Mouse (Mus musculus) CD4-positive, CD25-positive, alpha-beta regulatory T cell, adult 4 months (primary cell): ENCODE data around the gene Tmem221. TPM values are rescaled to one million over a fixed set of nuclear protein-coding genes. Genes with fewer than 3 reads are reported as not detected.

Experiments
- ATAC-seq: one replicate; pipeline ENCODE4 v1.8.0; 2017
- polyA plus RNA-seq, 2 experiments: library from polyadenylated mRNA; unstranded; fragments of 100-300 nt; shearing (Covaris generic); gene quantifications; one replicate each; pipeline ENCODE4 v1.2.1; 2017

Tmem221 gene
- polyA plus RNA-seq, 2 experiments from 2014 or later, result 0.79 TPM; not detected in 1

DNA sequence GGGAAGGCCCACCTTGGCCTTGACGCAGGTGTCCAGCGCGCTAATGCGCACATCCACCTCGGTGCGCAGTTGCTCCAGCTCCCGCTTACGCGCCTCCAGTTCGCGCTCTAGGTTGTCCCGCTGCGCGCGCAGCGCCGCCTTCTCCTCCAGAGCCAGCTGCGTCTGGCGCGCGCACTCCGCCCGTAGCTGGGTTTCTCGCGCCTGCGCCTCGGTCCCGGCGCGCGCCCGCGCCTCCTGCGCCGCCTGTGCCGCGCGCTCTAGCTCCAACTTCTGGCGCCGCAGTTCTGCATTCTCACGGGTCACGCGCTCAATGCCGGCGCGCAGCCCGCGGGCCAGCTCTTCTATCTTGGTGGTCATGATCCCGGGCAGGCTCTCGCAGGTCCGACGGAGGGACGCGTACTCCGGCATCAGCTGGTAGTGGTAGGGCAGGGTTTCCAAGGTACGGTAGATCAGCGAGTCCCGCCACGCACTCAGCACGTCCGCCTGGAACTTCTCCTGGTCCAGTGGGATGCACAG lies 51.0 kb downstream of the Tmem221 start:
- ATAC-seq, result no peak

DNA sequence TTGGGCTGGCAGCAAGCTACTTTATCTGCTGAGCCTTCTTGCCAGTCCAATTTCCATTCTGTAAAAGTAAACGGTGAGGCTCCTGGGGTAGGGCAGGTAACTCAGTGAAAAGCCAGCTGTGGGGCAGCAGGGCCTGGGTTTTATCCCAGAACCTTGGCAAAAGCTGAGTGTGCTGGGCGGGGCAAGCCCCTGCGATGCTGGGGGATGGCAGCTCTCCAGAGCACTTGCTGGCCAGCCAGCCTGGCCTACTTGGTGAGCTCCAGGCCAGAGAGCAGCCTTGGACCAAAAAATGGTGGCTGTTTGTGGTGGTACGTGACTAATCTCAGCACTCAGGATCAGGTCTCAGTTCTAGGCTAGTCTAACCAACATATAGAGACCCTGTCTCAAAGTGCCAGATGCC lies 52.7 kb downstream of the Tmem221 start:
- no peak for ATAC-seq

DNA sequence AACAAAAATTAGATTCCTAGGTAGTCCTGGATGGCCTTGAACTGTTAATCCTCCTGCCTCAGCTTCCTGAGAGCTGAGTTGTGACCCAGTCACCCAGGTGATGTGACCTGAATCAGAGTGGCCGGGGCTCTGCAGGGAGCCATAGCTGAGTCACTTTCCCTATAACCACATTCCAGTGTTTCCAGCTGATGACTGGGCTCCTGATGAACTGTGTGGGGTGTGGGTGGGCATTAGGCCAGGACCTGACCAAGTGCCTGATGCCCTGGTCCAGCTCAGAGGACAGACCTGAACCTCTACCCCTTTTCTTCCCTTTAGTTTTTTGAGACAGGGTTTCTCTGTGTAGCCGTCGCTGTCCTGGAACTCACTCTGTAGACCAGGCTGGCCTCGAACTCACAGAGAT lies 53.3 kb downstream of the Tmem221 start:
- no peak for ATAC-seq

DNA sequence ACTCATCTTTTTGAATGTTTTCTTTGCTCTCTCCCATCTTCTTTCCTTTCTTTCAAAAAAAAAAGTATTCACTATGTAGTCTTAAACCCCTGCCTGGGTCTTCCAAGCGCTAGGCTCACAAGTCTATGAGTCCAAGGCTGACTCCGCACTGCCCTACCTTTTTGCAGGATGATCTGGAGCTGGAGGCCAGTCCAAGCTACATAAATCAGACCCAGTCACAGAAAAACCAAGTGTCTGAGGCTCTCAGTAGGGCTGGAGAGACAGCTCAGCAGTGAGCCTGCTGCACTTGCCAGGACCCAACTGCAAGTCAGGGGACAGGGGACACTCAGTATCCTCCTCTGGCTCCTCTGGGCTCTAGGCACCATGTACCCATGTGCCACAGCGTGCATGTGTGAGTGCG lies 54.3 kb downstream of the Tmem221 start:
- no peak for ATAC-seq

Other genes starting within 250 kb of the Tmem221 start
- gene Use1, start 192.0 kb downstream of the Tmem221 start, polyA plus RNA-seq, result 100 to 1,000 TPM; 292 to 321 TPM
- 1 to 10 TPM; 3.9 to 4.1 TPM for gene Ocel1, start 187.6 kb downstream of the Tmem221 start, polyA plus RNA-seq
- under 1 TPM in 1 of 2 experiments, not detected in 1; 0.36 TPM for gene Nr2f6, start 176.9 kb downstream of the Tmem221 start, polyA plus RNA-seq
- gene Ushbp1, start 163.1 kb downstream of the Tmem221 start, polyA plus RNA-seq, result not detected
- gene Babam1, start 162.0 kb downstream of the Tmem221 start, polyA plus RNA-seq, result 10 to 100 TPM; 54.6 to 55.8 TPM
- gene Ankle1, start 152.9 kb downstream of the Tmem221 start, polyA plus RNA-seq, result 1 to 10 TPM in 1 of 2 experiments, under 1 TPM in 1; 0.20 to 1.6 TPM
- 10 to 100 TPM; 16.3 to 19.5 TPM for gene Abhd8, start 95.2 kb downstream of the Tmem221 start, polyA plus RNA-seq
- gene Mrpl34, start 93.9 kb downstream of the Tmem221 start, polyA plus RNA-seq, result 10 to 100 TPM; 65.1 to 82.9 TPM
- gene Dda1, start 89.7 kb downstream of the Tmem221 start, polyA plus RNA-seq, result 10 to 100 TPM; 22.5 to 22.7 TPM
- under 1 TPM in 1 of 2 experiments, not detected in 1; 0.20 TPM for gene Ano8, start 72.9 kb downstream of the Tmem221 start, polyA plus RNA-seq
- 1 to 10 TPM; 2.9 to 3.1 TPM for gene Gtpbp3, start 70.8 kb downstream of the Tmem221 start, polyA plus RNA-seq
- gene Plvap, start 47.1 kb downstream of the Tmem221 start, polyA plus RNA-seq, result not detected
- not detected for gene Ccdc194, start 33.2 kb downstream of the Tmem221 start, polyA plus RNA-seq
- 100 to 1,000 TPM in 1 of 2 experiments, 10 to 100 TPM in 1; 75.3 to 150 TPM for gene Bst2, start 21.4 kb downstream of the Tmem221 start, polyA plus RNA-seq
- 10 to 100 TPM; 45.1 to 58.2 TPM for gene Mvb12a, start 15.9 kb downstream of the Tmem221 start, polyA plus RNA-seq
- gene Nxnl1, start 7.7 kb upstream of the Tmem221 start, polyA plus RNA-seq, result not detected
- gene Slc27a1, start 10.0 kb upstream of the Tmem221 start, polyA plus RNA-seq, result 10 to 100 TPM in 1 of 2 experiments, 1 to 10 TPM in 1; 3.4 to 13.6 TPM
- 10 to 100 TPM; 51.5 to 53.4 TPM for gene Pgls, start 33.3 kb upstream of the Tmem221 start, polyA plus RNA-seq
- 1 to 10 TPM; 3.0 to 3.6 TPM for gene Fam129c, start 38.8 kb upstream of the Tmem221 start, polyA plus RNA-seq
- 10 to 100 TPM; 10.8 to 12.2 TPM for gene Colgalt1, start 52.1 kb upstream of the Tmem221 start, polyA plus RNA-seq
- under 1 TPM; 0.47 to 0.50 TPM for gene Unc13a, start 112.9 kb upstream of the Tmem221 start, polyA plus RNA-seq
- gene Jak3, start 117.4 kb upstream of the Tmem221 start, polyA plus RNA-seq, result 10 to 100 TPM; 21.2 TPM
- 10 to 100 TPM; 15.1 to 24.5 TPM for gene Insl3, start 130.3 kb upstream of the Tmem221 start, polyA plus RNA-seq
- 1 to 10 TPM; 3.4 to 6.5 TPM for gene B3gnt3, start 142.9 kb upstream of the Tmem221 start, polyA plus RNA-seq
- 10 to 100 TPM; 40.4 to 46.7 TPM for gene Fcho1, start 166.8 kb upstream of the Tmem221 start, polyA plus RNA-seq